Mouse (Mus musculus): Measurements from ENCODE around the gene Nppa. TPM values are rescaled to one million over a fixed set of nuclear protein-coding genes. Genes with fewer than 3 reads are reported as not detected.

Nppa gene
- polyA plus RNA-seq (2015; fragmentation: Nextera tagmentation; extraction: Ambion mirVana) = not detected in 2 replicates

- no peak within 1 kb of the TSS for H3K9ac ChIP-seq
- H3K36me3 ChIP-seq = peaks cover 11% of the 10 kb centered on the region
- no peaks in the 10 kb centered on the region for H3K9me3 ChIP-seq
- no peak within 1 kb of the TSS for H3K27ac ChIP-seq
- WGBS = 33% methylated on average over 12 of the region's 12 CpGs
- no peaks in the 10 kb centered on the region for H3K4me1 ChIP-seq
- H3K27me3 ChIP-seq = no peaks in the 10 kb centered on the region
- ATAC-seq (ENCODE audit: low FRiP score, low read depth) = no peak
- no peak within 1 kb of the TSS for H3K4me3 ChIP-seq
- no peak within 1 kb of the TSS for H3K4me2 ChIP-seq (replicated peaks)
Measured at GRCm38 (mm10) chr4:148000202-148000772, at the start of gene Nppa. Nppa (plus strand) TSS chr4:148000722.

GRCm38 (mm10) chr4:147953590-147953989 is 46.9 kb upstream of the Nppa start:
- no peaks in the 10 kb centered on the region for H3K9me3 ChIP-seq
- no peak overlapping the region for H3K9ac ChIP-seq
- H3K4me3 ChIP-seq = no peak overlapping the region
- H3K27me3 ChIP-seq = no peaks in the 10 kb centered on the region
- 8% methylated on average over 4 of the region's 4 CpGs for WGBS
- no peak overlapping the region for H3K4me2 ChIP-seq (replicated peaks)
- H3K36me3 ChIP-seq = peaks cover 7% of the 10 kb centered on the region
- no peaks in the 10 kb centered on the region for H3K4me1 ChIP-seq
- H3K27ac ChIP-seq = no peak overlapping the region
- ATAC-seq (ENCODE audit: low FRiP score, low read depth) = no peak

- ATAC-seq (ENCODE audit: low FRiP score, low read depth) = no peak
- no peaks in the 10 kb centered on the region for H3K36me3 ChIP-seq
- H3K4me2 ChIP-seq (replicated peaks) = no peak overlapping the region
- no peaks in the 10 kb centered on the region for H3K9me3 ChIP-seq
- no peaks in the 10 kb centered on the region for H3K4me1 ChIP-seq
- 42% methylated on average over 11 of the region's 11 CpGs for WGBS
- H3K9ac ChIP-seq = no peak overlapping the region
- no peak overlapping the region for H3K4me3 ChIP-seq
- no peak overlapping the region for H3K27ac ChIP-seq
- H3K27me3 ChIP-seq = no peaks in the 10 kb centered on the region
Measured at GRCm38 (mm10) chr4:147957141-147957540, 43.4 kb upstream of the Nppa start.

GRCm38 (mm10) chr4:147959881-147960831 is 40.4 kb upstream of the Nppa start:
- no peak for ATAC-seq (ENCODE audit: low FRiP score, low read depth)
- Histone ChIP-seq H3K36me3 (no peaks in the 10 kb centered on the region), H3K9me3 (no peaks in the 10 kb centered on the region), H3K4me1 (no peaks in the 10 kb centered on the region), H3K4me2 (replicated peaks) (no peak overlapping the region), H3K27ac (no peak overlapping the region), H3K4me3 (no peak overlapping the region), H3K9ac (no peak overlapping the region), H3K27me3 (no peaks in the 10 kb centered on the region)
- 42% methylated on average over 6 of the region's 6 CpGs for WGBS

GRCm38 (mm10) chr4:147962781-147963180 is 37.7 kb upstream of the Nppa start:
- Histone ChIP-seq H3K9ac (no peak overlapping the region), H3K9me3 (no peaks in the 10 kb centered on the region), H3K27me3 (no peaks in the 10 kb centered on the region), H3K4me2 (replicated peaks) (no peak overlapping the region), H3K36me3 (no peaks in the 10 kb centered on the region), H3K4me1 (no peaks in the 10 kb centered on the region), H3K4me3 (no peak overlapping the region), H3K27ac (no peak overlapping the region)
- ATAC-seq (ENCODE audit: low FRiP score, low read depth) = no peak
- WGBS = 49% methylated on average over 6 of the region's 6 CpGs

GRCm38 (mm10) chr4:147963623-147964022 is 36.9 kb upstream of the Nppa start:
- Histone ChIP-seq H3K4me1 (no peaks in the 10 kb centered on the region), H3K4me2 (replicated peaks) (no peak overlapping the region), H3K9ac (no peak overlapping the region), H3K36me3 (no peaks in the 10 kb centered on the region), H3K4me3 (no peak overlapping the region), H3K9me3 (no peaks in the 10 kb centered on the region), H3K27ac (no peak overlapping the region), H3K27me3 (no peaks in the 10 kb centered on the region)
- 84% methylated on average over 15 of the region's 15 CpGs for WGBS
- no peak for ATAC-seq (ENCODE audit: low FRiP score, low read depth)

- WGBS = 80% methylated on average over 7 of the region's 7 CpGs
- Histone ChIP-seq H3K36me3 (no peaks in the 10 kb centered on the region), H3K4me3 (no peak overlapping the region), H3K4me1 (no peaks in the 10 kb centered on the region), H3K4me2 (replicated peaks) (no peak overlapping the region), H3K9me3 (no peaks in the 10 kb centered on the region), H3K27ac (no peak overlapping the region), H3K9ac (no peak overlapping the region), H3K27me3 (no peaks in the 10 kb centered on the region)
- no peak for ATAC-seq (ENCODE audit: low FRiP score, low read depth)
Measured at GRCm38 (mm10) chr4:147965712-147966111, 34.8 kb upstream of the Nppa start.

- H3K9me3 ChIP-seq = no peaks in the 10 kb centered on the region
- H3K27ac ChIP-seq = no peak overlapping the region
- H3K9ac ChIP-seq = no peak overlapping the region
- H3K4me2 ChIP-seq (replicated peaks) = no peak overlapping the region
- no peaks in the 10 kb centered on the region for H3K27me3 ChIP-seq
- no peaks in the 10 kb centered on the region for H3K4me1 ChIP-seq
- no peaks in the 10 kb centered on the region for H3K36me3 ChIP-seq
- WGBS = 78% methylated on average over 2 of the region's 2 CpGs
- H3K4me3 ChIP-seq = no peak overlapping the region
- ATAC-seq (ENCODE audit: low FRiP score, low read depth) = no peak
Measured at GRCm38 (mm10) chr4:147968816-147969215, 31.7 kb upstream of the Nppa start.

- no peaks in the 10 kb centered on the region for H3K27me3 ChIP-seq
- no peak overlapping the region for H3K4me3 ChIP-seq
- H3K9ac ChIP-seq = no peak overlapping the region
- no peaks in the 10 kb centered on the region for H3K4me1 ChIP-seq
- no peaks in the 10 kb centered on the region for H3K36me3 ChIP-seq
- no peak overlapping the region for H3K27ac ChIP-seq
- no peak for ATAC-seq (ENCODE audit: low FRiP score, low read depth)
- WGBS = 56% methylated on average over 9 of the region's 9 CpGs
- no peaks in the 10 kb centered on the region for H3K9me3 ChIP-seq
- no peak overlapping the region for H3K4me2 ChIP-seq (replicated peaks)
Measured at GRCm38 (mm10) chr4:147969337-147969736, 31.2 kb upstream of the Nppa start.

- 76% methylated on average over 3 of the region's 3 CpGs for WGBS
- Histone ChIP-seq H3K9ac (no peak overlapping the region), H3K27me3 (no peaks in the 10 kb centered on the region), H3K4me1 (no peaks in the 10 kb centered on the region), H3K9me3 (no peaks in the 10 kb centered on the region; the same call in 1 of the 2 replicates), H3K36me3 (no peaks in the 10 kb centered on the region), H3K4me2 (replicated peaks) (no peak overlapping the region), H3K4me3 (no peak overlapping the region), H3K27ac (no peak overlapping the region)
- ATAC-seq (ENCODE audit: low FRiP score, low read depth) = no peak
Measured at GRCm38 (mm10) chr4:147976237-147976636, 24.3 kb upstream of the Nppa start.

- Histone ChIP-seq H3K9ac (no peak overlapping the region), H3K9me3 (no peaks in the 10 kb centered on the region; the same call in 1 of the 2 replicates), H3K36me3 (no peaks in the 10 kb centered on the region), H3K4me1 (no peaks in the 10 kb centered on the region), H3K27me3 (no peaks in the 10 kb centered on the region), H3K4me2 (replicated peaks) (no peak overlapping the region), H3K27ac (no peak overlapping the region), H3K4me3 (no peak overlapping the region)
- WGBS = 79% methylated on average over 4 of the region's 4 CpGs
- ATAC-seq (ENCODE audit: low FRiP score, low read depth) = no peak
Measured at GRCm38 (mm10) chr4:147977726-147978125, 22.8 kb upstream of the Nppa start.

GRCm38 (mm10) chr4:147978391-147978790 is 22.1 kb upstream of the Nppa start:
- no peak for ATAC-seq (ENCODE audit: low FRiP score, low read depth)

More at GRCm38 (mm10) chr4:147978391-147978790, 22.1 kb upstream of the Nppa start:
- Histone ChIP-seq H3K27me3 (no peaks in the 10 kb centered on the region), H3K9ac (no peak overlapping the region), H3K4me2 (replicated peaks) (no peak overlapping the region), H3K4me1 (no peaks in the 10 kb centered on the region), H3K27ac (no peak overlapping the region), H3K4me3 (no peak overlapping the region), H3K9me3 (no peaks in the 10 kb centered on the region; the same call in 1 of the 2 replicates), H3K36me3 (no peaks in the 10 kb centered on the region)
- WGBS = 90% methylated on average over 6 of the region's 6 CpGs
